Mouse (Mus musculus) forebrain, embryonic 11.5 days (tissue): ENCODE results near the gene Tarbp1. TPM values are rescaled to one million over a fixed set of nuclear protein-coding genes. Genes with fewer than 3 reads are reported as not detected.
"Not testable (repeated sequence)": the region's sequence is repeated elsewhere in the genome, so short reads cannot be mapped to it uniquely, and the experiment has no call there.

ENCODE experiments used
- ATAC-seq: fragments of 200-750 bp; cut with Nextera tagmentation; replicated peaks from 2 replicates; pipeline ENCODE4 v1.8.0; 2017; ENCODE audit warnings: moderate TSS enrichment; ENCODE audit not compliant: low FRiP score
- DNase-seq: peaks from one replicate; pipeline ENCODE4 v3.0.0-alpha.2; 2017; ENCODE audit warnings: low spot score
- H3K27ac ChIP-seq: fragments of 300-500 bp; sonication (generic); 2 replicates; pipeline ENCODE4 v1.5.1; 2014; ENCODE audit warnings: low read depth, low read length
- H3K27me3 ChIP-seq: fragments of 300-500 bp; sonication (generic); 2 replicates; pipeline ENCODE4 v1.6.1; 2014; ENCODE audit warnings: mild to moderate bottlenecking, low read length, mixed read lengths; ENCODE audit not compliant: control insufficient read depth, insufficient read depth
- H3K36me3 ChIP-seq: fragments of 300-500 bp; sonication (generic); 2 replicates; pipeline ENCODE4 v1.6.1; 2014; ENCODE audit warnings: mild to moderate bottlenecking, low read length, moderate library complexity, mixed read lengths; ENCODE audit not compliant: control insufficient read depth, insufficient read depth
- H3K4me1 ChIP-seq: fragments of 300-500 bp; sonication (generic); replicated peaks from 2 replicates; pipeline ENCODE4 v1.6.1; 2014; ENCODE audit warnings: low read length, mixed read lengths; ENCODE audit not compliant: control insufficient read depth, insufficient read depth
- H3K4me2 ChIP-seq: fragments of 300-500 bp; sonication (generic); 2 replicates; pipeline ENCODE4 v1.6.1; 2014; ENCODE audit warnings: low read depth, mild to moderate bottlenecking, low read length, moderate library complexity, mixed read lengths; ENCODE audit not compliant: severe bottlenecking
- H3K4me3 ChIP-seq: fragments of 300-500 bp; sonication (generic); 2 replicates; pipeline ENCODE4 v1.5.1; 2014; ENCODE audit warnings: low read depth, low read length
- H3K9ac ChIP-seq: fragments of 300-500 bp; sonication (generic); 2 replicates; pipeline ENCODE4 v1.6.1; 2014; ENCODE audit warnings: low read length
- H3K9me3 ChIP-seq: fragments of 300-500 bp; sonication (generic); 2 replicates; pipeline ENCODE4 v1.6.1; 2016; ENCODE audit warnings: low read length, mixed read lengths; ENCODE audit not compliant: control insufficient read depth
- WGBS: fragments of 180-500 bp; shearing (Covaris S2); extraction: QIAGEN DNeasy Blood & Tissue Kit; methylation state at CpG from one replicate; pipeline ENCODE4 v1.1.7; 2014; 5-methylcytosine and 5-hydroxymethylcytosine counted together
- polyA plus RNA-seq: library from polyadenylated mRNA; unstranded; fragments of >200 nt; fragmentation: Nextera tagmentation; extraction: Ambion mirVana; gene quantifications from 2 replicates; pipeline ENCODE4 v1.2.1, GENCODE M21; 2014

The Tarbp1 gene
- polyA plus RNA-seq, 1 experiment from 2014 or later, result 3.7 TPM

- not testable (repeated sequence) for DNase-seq, H3K4me3 ChIP-seq, H3K4me1 ChIP-seq, ATAC-seq, H3K4me2 ChIP-seq, H3K27ac ChIP-seq, H3K9me3 ChIP-seq, H3K27me3 ChIP-seq, H3K36me3 ChIP-seq, H3K9ac ChIP-seq
- 48% methylated on average over 29 of the region's 29 CpGs for WGBS
Observed at GRCm38 (mm10) chr8:126476151-126476855, 1.4 kb upstream of the Tarbp1 start.

- H3K4me3 ChIP-seq, H3K4me2 ChIP-seq, ATAC-seq, H3K9ac ChIP-seq, H3K36me3 ChIP-seq, H3K27me3 ChIP-seq, H3K9me3 ChIP-seq, H3K27ac ChIP-seq, DNase-seq, H3K4me1 ChIP-seq: not testable (repeated sequence)
- WGBS, result 51% methylated on average over 8 of the region's 8 CpGs
Observed at GRCm38 (mm10) chr8:126475738-126476137, 873 bp upstream of the Tarbp1 start.

GRCm38 (mm10) chr8:126473802-126474298, 1.0 kb downstream of the Tarbp1 start:
- no peak for ATAC-seq

GRCm38 (mm10) chr8:126464071-126464470, 10.8 kb downstream of the Tarbp1 start:
- no peak overlapping the region for H3K9ac ChIP-seq
- no peaks in the 10 kb centered on the region for H3K9me3 ChIP-seq
- H3K4me3 ChIP-seq, result no peak overlapping the region
- peaks cover 4% of the 10 kb centered on the region; the same call in 1 of the 2 replicates for H3K36me3 ChIP-seq
- DNase-seq (no peak), ATAC-seq (no peak)
- no peaks in the 10 kb centered on the region for H3K4me1 ChIP-seq
- 88% methylated on average over 7 of the region's 7 CpGs for WGBS
- H3K27me3 ChIP-seq, result no peaks in the 10 kb centered on the region
- no peak overlapping the region for H3K4me2 ChIP-seq
- no peak overlapping the region for H3K27ac ChIP-seq

More at GRCm38 (mm10) chr8:126473802-126474298, 1.0 kb downstream of the Tarbp1 start:
- Histone ChIP-seq H3K4me1 (peaks cover 4% of the 10 kb centered on the region; the same call in 1 of the 2 replicates), H3K4me2 (peak overlapping the region; percentile 73), H3K27ac (no peak overlapping the region), H3K36me3 (no peaks in the 10 kb centered on the region), H3K9ac (peak overlapping the region; percentile 73), H3K27me3 (no peaks in the 10 kb centered on the region), H3K4me3 (peak overlapping the region; percentile 81), H3K9me3 (no peaks in the 10 kb centered on the region)
- no peak for DNase-seq
- WGBS, result 16% methylated on average over 16 of the region's 16 CpGs

GRCm38 (mm10) chr8:126461735-126462134, 13.1 kb downstream of the Tarbp1 start:
- Histone ChIP-seq H3K9ac (no peak overlapping the region), H3K27me3 (no peaks in the 10 kb centered on the region), H3K36me3 (no peaks in the 10 kb centered on the region; the same call in 1 of the 2 replicates), H3K9me3 (no peaks in the 10 kb centered on the region), H3K4me2 (no peak overlapping the region), H3K4me1 (no peaks in the 10 kb centered on the region), H3K4me3 (no peak overlapping the region), H3K27ac (no peak overlapping the region)
- 90% methylated on average over 7 of the region's 7 CpGs for WGBS
- no peak for DNase-seq
- no peak for ATAC-seq

GRCm38 (mm10) chr8:126460274-126460673, 14.6 kb downstream of the Tarbp1 start:
- no peak overlapping the region for H3K4me2 ChIP-seq
- H3K27ac ChIP-seq, result no peak overlapping the region
- H3K9me3 ChIP-seq, result no peaks in the 10 kb centered on the region
- WGBS, result 55% methylated on average over 3 of the region's 3 CpGs
- no peak overlapping the region for H3K4me3 ChIP-seq
- ATAC-seq (no peak), DNase-seq (peak; percentile 64)
- H3K27me3 ChIP-seq, result no peaks in the 10 kb centered on the region
- H3K36me3 ChIP-seq, result no peaks in the 10 kb centered on the region; the same call in 1 of the 2 replicates
- no peaks in the 10 kb centered on the region for H3K4me1 ChIP-seq
- no peak overlapping the region for H3K9ac ChIP-seq

- no peak overlapping the region for H3K4me2 ChIP-seq
- no peak overlapping the region for H3K27ac ChIP-seq
- H3K36me3 ChIP-seq, result peaks cover 3% of the 10 kb centered on the region; the same call in 1 of the 2 replicates
Observed at GRCm38 (mm10) chr8:126455383-126455782, 19.5 kb downstream of the Tarbp1 start.

GRCm38 (mm10) chr8:126451158-126451557, 23.7 kb downstream of the Tarbp1 start:
- 94% methylated on average over 8 of the region's 8 CpGs for WGBS
- DNase-seq, result no peak
- Histone ChIP-seq H3K4me1 (no peaks in the 10 kb centered on the region), H3K9ac (no peak overlapping the region), H3K27me3 (no peaks in the 10 kb centered on the region), H3K4me3 (no peak overlapping the region), H3K9me3 (no peaks in the 10 kb centered on the region), H3K27ac (no peak overlapping the region), H3K4me2 (no peak overlapping the region), H3K36me3 (peaks cover 3% of the 10 kb centered on the region; the same call in 1 of the 2 replicates)
- no peak for ATAC-seq

More at GRCm38 (mm10) chr8:126455383-126455782, 19.5 kb downstream of the Tarbp1 start:
- Histone ChIP-seq H3K27me3 (no peaks in the 10 kb centered on the region), H3K9me3 (no peaks in the 10 kb centered on the region), H3K4me1 (no peaks in the 10 kb centered on the region), H3K9ac (no peak overlapping the region), H3K4me3 (no peak overlapping the region)
- ATAC-seq (0 out of 2 replicates have a peak, but pooled peaks have one; percentile 27), DNase-seq (no peak)
- 80% methylated on average over 7 of the region's 7 CpGs for WGBS
